Mouse (Mus musculus): ENCODE measurements around the gene Rere. TPM values are rescaled to one million over a fixed set of nuclear protein-coding genes. Genes with fewer than 3 reads are reported as not detected.

The Rere gene
- total and polyA plus RNA-seq, 3 experiments = 3.1 to 36.5 (median 8.7) TPM

DNA sequence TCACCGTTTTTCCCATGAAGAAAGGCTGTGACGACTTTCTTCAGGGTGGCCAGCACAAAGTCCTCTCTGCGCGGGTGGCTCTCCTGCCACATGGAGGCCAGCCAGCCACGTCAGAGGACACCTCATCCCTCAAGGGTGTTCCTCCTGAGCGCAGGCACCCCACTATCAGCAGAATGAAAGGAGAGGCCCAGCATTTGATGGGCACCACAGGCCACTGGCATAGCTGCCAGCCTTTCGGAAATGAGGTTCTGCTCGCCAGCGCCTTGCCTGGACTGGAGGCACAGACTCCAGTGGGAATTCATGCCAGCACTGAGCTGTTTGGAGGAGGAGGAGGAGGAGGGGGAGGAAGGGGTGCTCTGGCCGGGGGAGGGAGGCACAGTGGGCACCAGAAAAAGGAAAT, 354.1 kb downstream of the Rere start:
- in situ Hi-C loops (cut with MboI; ENCODE audit: low pct_ligation_motif_present, low pct_unique_long_range_greater_than_20kb, low sequenced_read_pairs) = no loop called here

DNA sequence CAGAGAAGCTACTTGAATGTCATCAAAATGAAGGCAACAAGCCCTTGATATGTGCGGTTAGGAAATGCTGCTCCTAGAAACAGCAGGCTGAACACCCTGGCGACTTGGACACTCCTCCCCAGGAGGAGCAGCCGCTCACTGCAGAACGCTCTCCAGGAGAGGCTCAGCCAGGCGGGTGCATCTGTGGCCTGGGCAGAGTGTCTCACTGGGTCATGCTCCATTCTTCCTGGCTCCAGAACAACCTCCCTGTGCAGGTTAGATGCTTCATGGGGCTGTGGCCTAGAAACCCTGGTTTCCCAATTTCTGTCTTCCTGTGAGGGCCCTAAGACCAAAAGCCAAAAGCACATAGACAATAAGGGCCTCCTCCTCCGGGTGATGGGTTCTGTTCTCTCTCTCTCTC, 355.2 kb downstream of the Rere start:
- TF ChIP-seq POLR2A (IDR thresholded peaks at IDR 0.05; ENCODE audit: low read depth, low read length) (no peak), MEF2A (IDR thresholded peaks at IDR 0.05; ENCODE audit: borderline replicate concordance, low read depth, low read length) (no peak), MXI1 (IDR thresholded peaks at IDR 0.05; ENCODE audit: low read depth, low read length) (no peak), SIN3A (IDR thresholded peaks at IDR 0.05; ENCODE audit: low read length) (no peak), NELFE (IDR thresholded peaks at IDR 0.05; ENCODE audit: low read depth, low read length) (no peak), ELF1 (IDR thresholded peaks at IDR 0.05; ENCODE audit: low read depth, low read length) (no peak)
- H3K4me2 ChIP-seq (ENCODE audit: insufficient read depth, low read depth, poor library complexity, severe bottlenecking) = no peak overlapping the region
- H3K27ac ChIP-seq (ENCODE audit: insufficient read depth, low read depth) = no peak overlapping the region
- no peaks in the 10 kb centered on the region for H3K4me1 ChIP-seq (ENCODE audit: control insufficient read depth in 1 of 2, insufficient read depth in 2 of 2)
- no peak for DNase-seq (ENCODE audit: extremely low read depth)
- dilution Hi-C loops (cut with MboI; ENCODE audit: extremely low pct_ligation_motif_present, extremely low pct_unique_long_range_greater_than_20kb, low sequenced_read_pairs) (no loop called here), in situ Hi-C loops (cut with MboI; ENCODE audit: low pct_ligation_motif_present, low pct_unique_long_range_greater_than_20kb, low sequenced_read_pairs) (no loop called here)
- H3K36me3 ChIP-seq (replicated peaks in 1 of 2; ENCODE audit: control insufficient read depth in 1 of 2, insufficient read depth in 1 of 2, low read length in 1 of 2) = no peaks in the 10 kb centered on the region
- H3K9ac ChIP-seq (ENCODE audit: insufficient read depth, low read depth) = no peak overlapping the region
- H3K9me3 ChIP-seq (replicated peaks; ENCODE audit: low read length) = no peaks in the 10 kb centered on the region
- H3K4me3 ChIP-seq (replicated peaks in 1 of 3; ENCODE audit: low read depth in 2 of 3, low read length in 2 of 3, poor library complexity in 1 of 3) = no peak overlapping the region
- H3K79me2 ChIP-seq (replicated peaks; ENCODE audit: control insufficient read depth, extremely low read depth, insufficient read depth, poor library complexity, severe bottlenecking) = no peaks in the 10 kb centered on the region
- H3K27me3 ChIP-seq (replicated peaks) = peaks cover 9% of the 10 kb centered on the region

More for the DNA sequence above, 354.1 kb downstream of the Rere start:
- no peak for DNase-seq (ENCODE audit: extremely low read depth)
- dilution Hi-C loops (cut with MboI; ENCODE audit: extremely low pct_ligation_motif_present, extremely low pct_unique_long_range_greater_than_20kb, low sequenced_read_pairs) = no loop called here
- Histone ChIP-seq H3K9me3 (replicated peaks; ENCODE audit: low read length) (no peaks in the 10 kb centered on the region), H3K79me2 (replicated peaks; ENCODE audit: control insufficient read depth, extremely low read depth, insufficient read depth, poor library complexity, severe bottlenecking) (no peaks in the 10 kb centered on the region), H3K4me1 (ENCODE audit: control insufficient read depth in 1 of 2, insufficient read depth in 2 of 2) (no peaks in the 10 kb centered on the region), H3K4me2 (ENCODE audit: insufficient read depth, low read depth, poor library complexity, severe bottlenecking) (no peak overlapping the region), H3K27ac (ENCODE audit: insufficient read depth, low read depth) (no peak overlapping the region), H3K9ac (ENCODE audit: insufficient read depth, low read depth) (no peak overlapping the region), H3K36me3 (replicated peaks in 1 of 2; ENCODE audit: control insufficient read depth in 1 of 2, insufficient read depth in 1 of 2, low read length in 1 of 2) (no peaks in the 10 kb centered on the region), H3K27me3 (replicated peaks) (peaks cover 10% of the 10 kb centered on the region), H3K4me3 (replicated peaks in 1 of 3; ENCODE audit: low read depth in 2 of 3, low read length in 2 of 3, poor library complexity in 1 of 3) (no peak overlapping the region)
- TF ChIP-seq MYC (IDR thresholded peaks at IDR 0.05; ENCODE audit: low read depth, low read length) (no peak), RCOR1 (conservative IDR thresholded peaks at IDR 0.05; ENCODE audit: low read depth, low read length) (no peak), IRF4 (IDR thresholded peaks at IDR 0.05; ENCODE audit: low read depth, low read length) (no peak), CHD1 (IDR thresholded peaks at IDR 0.05; ENCODE audit: low read depth, low read length) (no peak)

DNA sequence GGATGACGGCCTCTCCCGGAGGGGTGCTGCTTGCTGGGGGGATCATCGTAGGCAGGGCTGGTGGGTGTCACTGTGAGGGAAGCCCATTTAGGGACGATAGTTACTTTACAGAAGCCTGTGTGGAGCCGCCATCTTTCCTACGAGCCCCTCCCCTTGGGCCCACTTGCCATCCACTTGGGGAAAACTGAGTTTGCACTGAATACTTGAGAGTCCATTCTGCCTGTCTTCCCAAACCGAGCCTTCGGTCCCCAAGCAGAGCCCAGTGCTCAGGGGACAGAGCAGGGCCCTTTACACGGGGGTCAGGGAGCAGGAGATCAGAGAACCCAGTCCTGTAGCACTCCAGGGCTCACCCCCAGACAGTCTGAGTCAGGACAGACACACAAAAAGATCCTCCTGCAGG, 362.9 kb downstream of the Rere start:
- H3K27ac ChIP-seq (ENCODE audit: insufficient read depth, low read depth) = no peak overlapping the region
- H3K4me2 ChIP-seq (ENCODE audit: insufficient read depth, low read depth, poor library complexity, severe bottlenecking) = no peak overlapping the region
- H3K4me1 ChIP-seq (ENCODE audit: control insufficient read depth in 1 of 2, insufficient read depth in 2 of 2) = no peaks in the 10 kb centered on the region
- H3K36me3 ChIP-seq (replicated peaks in 1 of 2; ENCODE audit: control insufficient read depth in 1 of 2, insufficient read depth in 1 of 2, low read length in 1 of 2) = no peaks in the 10 kb centered on the region
- no peaks in the 10 kb centered on the region for H3K79me2 ChIP-seq (replicated peaks; ENCODE audit: control insufficient read depth, extremely low read depth, insufficient read depth, poor library complexity, severe bottlenecking)
- no peak overlapping the region for H3K4me3 ChIP-seq (replicated peaks in 1 of 3; ENCODE audit: low read depth in 2 of 3, low read length in 2 of 3, poor library complexity in 1 of 3)
- no peak for TF ChIP-seq IRF4 (IDR thresholded peaks at IDR 0.05; ENCODE audit: low read depth, low read length)
- TF ChIP-seq MAZ (IDR thresholded peaks at IDR 0.05; ENCODE audit: low read depth, low read length) = no peak
- TF ChIP-seq JUND (conservative IDR thresholded peaks at IDR 0.05; ENCODE audit: low read depth, low read length) = no peak
- in situ Hi-C loops (cut with MboI; ENCODE audit: low pct_ligation_motif_present, low pct_unique_long_range_greater_than_20kb, low sequenced_read_pairs) (no loop called here), dilution Hi-C loops (cut with MboI; ENCODE audit: extremely low pct_ligation_motif_present, extremely low pct_unique_long_range_greater_than_20kb, low sequenced_read_pairs) (no loop called here)
- H3K9me3 ChIP-seq (replicated peaks; ENCODE audit: low read length) = no peaks in the 10 kb centered on the region
- peaks cover 12% of the 10 kb centered on the region for H3K27me3 ChIP-seq (replicated peaks)
- no peak for DNase-seq (ENCODE audit: extremely low read depth)
- H3K9ac ChIP-seq (ENCODE audit: insufficient read depth, low read depth) = no peak overlapping the region

All from CH12.LX (cell line).